Mouse (Mus musculus) MEL (cell line): ENCODE results near the gene Rab37.

Experiments
- BHLHE40 ChIP-seq: IDR thresholded peaks from 2 replicates; pipeline ENCODE4 v1.6.1; 2012; ENCODE audit warnings: low read depth, mild to moderate bottlenecking, inconsistent platforms, low read length, improper control_type of control experiment, borderline replicate concordance
- EP300 ChIP-seq, 2 experiments: IDR thresholded peaks; 2 replicates each; pipeline ENCODE4 v1.6.1; 2011; ENCODE audit warnings: improper control_type of control experiment in 2 of 2, low read length in 2 of 2, low read depth in 1 of 2, mild to moderate bottlenecking in 1 of 2
- POLR2AphosphoS2 ChIP-seq: IDR thresholded peaks from 2 replicates; pipeline ENCODE4 v1.6.1; 2011; ENCODE audit warnings: low read length, improper control_type of control experiment
- TCF12 ChIP-seq: IDR thresholded peaks from 2 replicates; pipeline ENCODE4 v1.6.1; 2014; ENCODE audit warnings: low read depth, mild to moderate bottlenecking, inconsistent platforms, low read length, improper control_type of control experiment, moderate library complexity

GRCm38 (mm10) chr11:115177559-115178195, 86.4 kb downstream of the Rab37 start:
- no peak for TF ChIP-seq TCF12
- no peak for TF ChIP-seq EP300 (IDR thresholded peaks at IDR 0.05; ENCODE audit: low read depth in 1 of 2, low read length in 2 of 2)
- TF ChIP-seq BHLHE40, result no peak
- no peak for TF ChIP-seq POLR2AphosphoS2
